Mouse (Mus musculus): ENCODE measurements at regions not wholly inside any gene's neighbourhood (a gene's known extent, or its start where the extent isn't known, plus 50 kb on each side); places are given as distances from the start of the nearest gene placed in this dataset.
"Not testable (repeated sequence)": the region's sequence is repeated elsewhere in the genome, so short reads cannot be mapped to it uniquely, and the experiment has no call there.

DNA sequence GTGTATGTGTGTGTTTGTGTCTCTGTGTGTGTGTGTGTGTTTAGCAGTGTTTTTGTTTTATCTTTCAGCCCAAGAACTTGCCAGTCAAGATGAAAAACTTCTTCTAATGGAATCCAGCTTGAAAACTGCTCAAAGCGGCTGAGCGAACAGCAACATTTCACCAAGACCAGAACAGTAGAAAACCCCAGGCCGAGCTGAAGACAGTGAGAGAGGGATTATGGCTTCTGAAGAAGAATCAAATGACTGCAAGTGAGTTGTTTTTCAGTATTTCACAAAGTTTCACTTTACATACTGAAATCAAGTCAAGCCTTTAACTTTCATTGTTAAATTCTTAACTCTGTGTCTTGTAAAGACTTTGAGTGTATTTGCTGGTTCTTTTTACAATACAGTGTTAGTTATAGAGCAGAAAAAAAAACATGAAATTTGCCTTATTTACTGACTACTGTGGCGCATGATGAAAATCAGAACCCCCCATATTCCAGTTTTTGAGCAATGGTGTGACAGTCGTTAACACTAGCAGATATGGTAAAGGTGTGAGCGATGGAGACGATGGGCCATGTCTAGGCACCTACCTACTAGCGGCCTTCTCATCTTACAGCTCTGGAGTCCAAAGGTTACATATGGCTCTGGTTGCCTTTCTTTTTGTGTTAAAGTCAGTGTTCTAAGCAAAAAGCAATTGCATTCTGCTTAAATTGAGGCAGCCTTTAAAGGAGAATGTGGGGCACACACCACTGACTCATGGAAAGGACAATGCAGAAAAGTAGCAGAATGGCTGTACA is 357.0 kb downstream of the Gm8797 start:
- no peak for DNase-seq (ENCODE audit: extremely low spot score in 1 of 2, low spot score in 1 of 2)

DNA sequence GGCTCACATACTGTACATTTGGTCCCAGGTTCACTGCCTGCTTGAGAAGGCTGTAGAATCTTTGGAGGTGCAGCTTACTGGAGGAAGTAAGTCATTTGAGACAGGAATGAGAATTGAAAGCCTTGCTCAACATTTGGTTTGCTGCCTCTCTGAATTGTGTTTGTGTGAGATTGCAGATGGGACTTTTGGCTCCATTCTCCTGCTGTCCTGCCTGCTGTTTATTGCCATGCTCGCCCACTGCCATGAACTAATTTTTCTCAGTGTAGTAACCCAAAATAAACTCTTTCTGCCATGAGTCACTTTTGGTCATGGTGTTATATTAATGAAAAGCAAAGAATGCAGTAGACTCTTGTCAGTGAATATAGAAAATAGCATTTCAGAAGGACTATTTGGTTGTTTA is 368.1 kb downstream of the Gm8797 start:
- DNase-seq (ENCODE audit: extremely low spot score in 1 of 2, low spot score in 1 of 2): no peak

DNA sequence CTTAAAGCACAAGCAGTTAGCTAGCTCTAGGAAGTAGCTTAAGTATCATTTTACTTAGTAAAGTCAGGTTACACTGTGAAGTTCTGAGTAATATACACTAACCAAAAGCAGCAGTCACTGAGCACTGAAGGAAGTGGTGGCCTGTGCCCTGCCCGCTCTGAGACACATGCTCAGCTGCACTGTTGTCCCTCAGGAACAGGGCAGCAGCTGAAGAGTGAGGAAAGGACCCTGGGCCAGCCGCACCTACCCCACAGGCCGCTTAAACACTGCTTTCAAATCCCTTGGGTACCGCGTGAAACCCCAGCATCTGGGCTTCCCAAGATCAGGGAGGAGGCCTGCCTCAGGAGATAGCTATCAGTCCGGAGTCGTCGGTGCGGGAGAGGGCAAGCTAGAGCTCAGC is 385.1 kb downstream of the Gm8797 start:
- not testable (repeated sequence) for DNase-seq (ENCODE audit: extremely low spot score in 1 of 2, low spot score in 1 of 2)

DNA sequence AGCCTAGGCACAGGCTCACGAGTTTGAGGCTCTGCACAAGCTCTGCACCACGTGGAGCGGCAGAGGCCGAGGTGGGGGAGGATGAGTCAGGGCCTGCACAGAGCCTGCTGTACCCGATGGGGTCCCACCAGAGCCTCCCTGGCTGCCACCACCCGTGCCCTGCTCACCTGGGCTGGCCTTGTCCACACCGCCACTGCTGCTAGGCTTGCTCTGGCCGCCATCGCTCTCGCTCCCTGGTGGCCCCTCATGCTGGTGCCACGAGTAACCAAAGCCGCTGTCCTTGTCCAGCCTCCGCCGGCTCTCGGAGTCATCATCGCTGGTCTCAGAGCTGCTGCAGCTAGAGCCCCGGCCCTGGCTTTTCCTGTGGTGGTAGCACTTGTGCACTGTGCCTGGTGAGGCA is 386.8 kb downstream of the Gm8797 start:
- DNase-seq (ENCODE audit: extremely low spot score in 1 of 2, low spot score in 1 of 2): no peak

DNA sequence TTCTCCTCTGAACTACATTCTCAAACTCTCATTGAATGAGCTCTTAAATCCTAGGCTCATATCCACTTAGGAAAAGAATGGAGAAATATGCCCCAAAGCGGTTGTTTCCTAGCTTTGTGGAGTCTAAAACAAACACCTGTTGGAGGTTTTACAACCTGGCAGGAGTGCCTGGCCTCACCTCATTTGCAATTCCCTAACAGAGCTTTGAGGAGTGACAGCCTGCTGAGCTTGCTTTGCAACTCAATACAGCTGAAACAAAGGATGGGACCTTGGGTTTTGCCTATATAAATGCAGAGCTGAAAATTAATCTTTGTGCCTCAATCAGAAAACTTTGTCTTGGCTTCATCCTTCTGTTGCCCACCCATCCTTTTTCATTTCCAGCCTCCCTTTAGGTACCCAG is 423.2 kb downstream of the Gm8797 start:
- no peak for DNase-seq (ENCODE audit: extremely low spot score in 1 of 2, low spot score in 1 of 2)

DNA sequence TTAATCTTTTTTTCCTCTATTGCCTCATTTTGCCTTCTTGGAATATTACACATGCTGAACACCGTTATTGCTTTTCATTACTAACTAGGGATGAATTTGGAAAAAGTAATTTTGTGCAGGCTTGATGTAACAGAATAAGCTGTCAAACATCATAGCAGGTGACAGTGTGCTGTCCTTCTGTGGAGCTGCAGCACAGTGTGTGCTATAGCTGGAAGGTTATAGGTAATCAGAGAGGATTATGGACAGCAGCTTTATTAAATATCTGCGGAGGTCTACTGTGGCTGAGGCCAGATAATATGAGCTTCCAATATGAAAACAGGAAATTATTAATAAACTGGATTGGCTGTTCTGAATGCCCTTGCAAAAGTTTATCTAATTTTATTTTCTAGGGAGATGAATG is 431.9 kb downstream of the Gm8797 start:
- no peak for DNase-seq (ENCODE audit: extremely low spot score in 1 of 2, low spot score in 1 of 2)

DNA sequence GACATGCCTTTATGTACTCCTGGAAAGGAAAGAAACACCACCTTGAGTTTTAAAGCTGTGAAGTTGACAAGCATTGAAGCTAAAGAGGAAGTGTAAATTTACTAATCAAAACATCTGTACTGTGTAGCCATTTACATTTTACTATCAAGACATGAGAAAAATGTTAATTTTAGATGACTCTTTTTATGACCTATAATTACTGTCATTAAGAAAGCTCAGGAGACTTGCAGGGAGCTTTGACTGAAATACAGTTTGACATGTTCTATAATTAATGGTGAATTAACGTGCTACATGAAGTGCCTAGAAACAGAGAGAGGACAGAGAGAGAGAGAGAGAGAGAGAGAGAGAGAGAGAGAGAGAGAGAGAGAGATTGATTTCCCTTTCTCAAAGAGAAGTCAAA is 432.8 kb downstream of the Gm8797 start:
- DNase-seq (ENCODE audit: extremely low spot score in 1 of 2, low spot score in 1 of 2): no peak

DNA sequence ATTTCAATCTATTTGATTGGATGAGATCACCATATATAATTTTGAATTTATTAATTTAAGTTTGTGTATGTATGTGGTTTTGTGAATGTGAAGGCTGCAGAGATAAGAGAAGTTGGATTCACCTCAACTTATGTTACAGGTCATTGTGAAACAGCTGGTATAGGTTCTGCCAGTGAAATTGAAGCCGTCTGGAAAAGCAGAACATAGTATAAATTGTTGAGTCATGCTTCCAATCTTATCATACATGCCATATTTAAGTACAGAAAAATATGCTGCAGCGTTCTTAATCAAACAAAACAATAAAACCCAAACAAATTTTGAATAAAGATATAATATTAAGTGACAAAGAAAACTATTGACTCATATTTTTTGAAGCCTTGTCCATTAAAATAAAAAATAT is 415.6 kb downstream of the 1700008P02Rik start:
- no peak for DNase-seq (ENCODE audit: extremely low spot score in 1 of 2, low spot score in 1 of 2)

DNA sequence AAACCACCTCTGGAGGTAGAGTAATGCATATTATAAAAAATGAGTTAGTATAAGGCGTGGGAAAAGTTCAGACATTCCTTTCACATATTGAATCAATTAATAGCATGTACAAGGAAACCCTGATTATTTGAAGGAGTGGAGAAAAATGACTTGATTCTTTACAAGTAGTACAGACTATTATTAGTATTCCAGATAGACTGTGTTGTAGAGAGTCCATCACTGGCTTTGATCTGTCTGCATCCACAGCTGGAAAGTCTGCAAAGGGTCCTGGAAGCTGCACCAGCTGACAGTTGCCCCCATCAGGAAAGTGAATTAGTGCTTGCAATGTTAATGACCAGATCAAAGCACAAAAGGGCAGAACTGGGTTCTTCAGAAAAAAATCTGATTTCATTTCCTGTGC is 391.6 kb downstream of the 1700008P02Rik start:
- DNase-seq (ENCODE audit: extremely low spot score in 1 of 2, low spot score in 1 of 2): no peak

Small RNA genes lying in the stretch of these regions (microRNA-seq; reads per million reads assigned to microRNA genes)
- 0 reads per million in 2 experiments for gene Gm25144
- gene Gm25352: 0 reads per million in 2 experiments
